Mouse (Mus musculus): ENCODE results near the gene Prkca.

DNA sequence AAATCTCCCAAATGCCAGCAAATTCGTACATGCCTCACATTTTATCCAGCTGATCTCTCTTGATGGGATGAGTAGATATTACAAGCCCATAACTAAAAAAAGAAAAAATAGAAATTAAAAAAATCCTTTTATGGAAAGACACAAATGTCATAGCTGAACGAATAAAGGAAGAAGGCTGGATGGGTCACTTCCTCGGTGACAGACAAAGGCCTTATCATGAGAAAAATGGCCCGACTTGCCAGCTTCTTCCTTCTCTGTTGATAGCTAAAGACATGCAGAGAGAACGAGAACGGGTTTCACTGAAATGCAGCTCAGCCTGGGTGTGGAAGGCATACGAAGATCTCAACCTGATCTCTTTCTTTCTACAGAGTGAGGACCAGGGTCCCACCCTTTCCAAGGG lies 23.2 kb downstream of the Prkca start:
- TF ChIP-seq POLR2A (IDR thresholded peaks at IDR 0.05; ENCODE audit: low read depth, low read length) = no peak
- TF ChIP-seq CTCF (conservative IDR thresholded peaks at IDR 0.05; ENCODE audit: insufficient read depth, insufficient read length, low read depth, low read length) = no peak
